Mouse (Mus musculus) ES-E14 (cell line): ENCODE measurements around the gene Cttn.

Source experiments
- CHD2 ChIP-seq: IDR thresholded peaks from 2 replicates; pipeline ENCODE4 v1.6.1; 2014; ENCODE audit warnings: mild to moderate bottlenecking, low read depth, low read length, inconsistent platforms
- MAFK ChIP-seq: IDR thresholded peaks from 2 replicates; pipeline ENCODE4 v1.6.1; 2014; ENCODE audit warnings: mild to moderate bottlenecking, low read depth, low read length, inconsistent platforms; ENCODE audit not compliant: insufficient read depth
- ZC3H11A ChIP-seq: IDR thresholded peaks from 2 replicates; pipeline ENCODE4 v1.6.1; 2012; ENCODE audit warnings: low read depth, mild to moderate bottlenecking, inconsistent platforms, low read length, borderline replicate concordance
- ZNF384 ChIP-seq: IDR thresholded peaks from 2 replicates; pipeline ENCODE4 v1.6.1; 2012; ENCODE audit warnings: low read depth, low read length, inconsistent platforms

- TF ChIP-seq ZNF384: no peak
- no peak for TF ChIP-seq MAFK
- no peak for TF ChIP-seq CHD2
- TF ChIP-seq ZC3H11A: no peak
Measured at GRCm38 (mm10) chr7:144447146-144447545, 23.7 kb downstream of the Cttn start.
